Mouse (Mus musculus) thymus, postnatal 14 days (tissue): ENCODE data around the gene Lrpap1.
A peak's percentile ranks its signal among the peaks of the same experiment; 100 is the strongest.

ENCODE experiments used
- DNase-seq: peaks from one replicate; pipeline ENCODE4 v3.0.0; 2021

The Lrpap1 gene

GRCm38 (mm10) chr5:35104960-35105921 lies at the start of gene Lrpap1:
Lrpap1 (minus strand) TSS chr5:35105766.
- peak; percentile 90 for DNase-seq

- DNase-seq: no peak
These were observed 44.4 kb upstream of the Lrpap1 start for GRCm38 (mm10) chr5:35149939-35150338.

- DNase-seq: no peak
These were observed 44.0 kb upstream of the Lrpap1 start for GRCm38 (mm10) chr5:35149526-35149925.

GRCm38 (mm10) chr5:35147963-35148767 lies 42.6 kb upstream of the Lrpap1 start:
- DNase-seq: no peak

GRCm38 (mm10) chr5:35147155-35147962 lies 41.8 kb upstream of the Lrpap1 start:
- no peak for DNase-seq

- DNase-seq: no peak
These were observed 41.2 kb upstream of the Lrpap1 start for GRCm38 (mm10) chr5:35146747-35147146.

GRCm38 (mm10) chr5:35144716-35145115 lies 39.1 kb upstream of the Lrpap1 start:
- DNase-seq: no peak

GRCm38 (mm10) chr5:35143460-35144245 lies 38.1 kb upstream of the Lrpap1 start:
- DNase-seq: no peak

- no peak for DNase-seq
These were observed 37.3 kb upstream of the Lrpap1 start for GRCm38 (mm10) chr5:35142910-35143309.

- no peak for DNase-seq
These were observed 35.8 kb upstream of the Lrpap1 start for GRCm38 (mm10) chr5:35141316-35141715.

GRCm38 (mm10) chr5:35138183-35138611 lies 32.6 kb upstream of the Lrpap1 start:
- no peak for DNase-seq

GRCm38 (mm10) chr5:35137510-35138182 lies 32.1 kb upstream of the Lrpap1 start:
- DNase-seq: no peak

- no peak for DNase-seq
These were observed 30.3 kb upstream of the Lrpap1 start for GRCm38 (mm10) chr5:35135903-35136302.

GRCm38 (mm10) chr5:35134286-35134685 lies 28.7 kb upstream of the Lrpap1 start:
- no peak for DNase-seq

- DNase-seq: no peak
These were observed 27.9 kb upstream of the Lrpap1 start for GRCm38 (mm10) chr5:35133468-35133867.

- DNase-seq: no peak
These were observed 26.9 kb upstream of the Lrpap1 start for GRCm38 (mm10) chr5:35132278-35132980.

GRCm38 (mm10) chr5:35131773-35132172 lies 26.2 kb upstream of the Lrpap1 start:
- peak; percentile 73 for DNase-seq

- DNase-seq: no peak
These were observed 25.7 kb upstream of the Lrpap1 start for GRCm38 (mm10) chr5:35131237-35131636.

- DNase-seq: no peak
These were observed 24.2 kb upstream of the Lrpap1 start for GRCm38 (mm10) chr5:35129767-35130191.

GRCm38 (mm10) chr5:35129208-35129607 lies 23.6 kb upstream of the Lrpap1 start:
- no peak for DNase-seq

- DNase-seq: no peak
These were observed 14.5 kb upstream of the Lrpap1 start for GRCm38 (mm10) chr5:35120024-35120423.
